Mouse (Mus musculus) brain, embryonic 18.5 days (tissue): Measurements from ENCODE around the gene Gm28048.

Experiments used
- DNase-seq: peaks from one replicate; pipeline ENCODE4 v3.0.0-alpha.2; 2012; ENCODE audit warnings: low read depth, low spot score

The Gm28048 gene

GRCm38 (mm10) chr11:22844754-22845718 lies 136.9 kb downstream of the Gm28048 start:
- DNase-seq, result no peak

GRCm38 (mm10) chr11:22839456-22839855 lies 142.4 kb downstream of the Gm28048 start:
- no peak for DNase-seq

GRCm38 (mm10) chr11:22838361-22838760 lies 143.5 kb downstream of the Gm28048 start:
- no peak for DNase-seq

- no peak for DNase-seq
Observed at GRCm38 (mm10) chr11:22836269-22836668, 145.6 kb downstream of the Gm28048 start.

- no peak for DNase-seq
Observed at GRCm38 (mm10) chr11:22832600-22832999, 149.3 kb downstream of the Gm28048 start.

GRCm38 (mm10) chr11:22831916-22832315 lies 150.0 kb downstream of the Gm28048 start:
- no peak for DNase-seq

DNA sequence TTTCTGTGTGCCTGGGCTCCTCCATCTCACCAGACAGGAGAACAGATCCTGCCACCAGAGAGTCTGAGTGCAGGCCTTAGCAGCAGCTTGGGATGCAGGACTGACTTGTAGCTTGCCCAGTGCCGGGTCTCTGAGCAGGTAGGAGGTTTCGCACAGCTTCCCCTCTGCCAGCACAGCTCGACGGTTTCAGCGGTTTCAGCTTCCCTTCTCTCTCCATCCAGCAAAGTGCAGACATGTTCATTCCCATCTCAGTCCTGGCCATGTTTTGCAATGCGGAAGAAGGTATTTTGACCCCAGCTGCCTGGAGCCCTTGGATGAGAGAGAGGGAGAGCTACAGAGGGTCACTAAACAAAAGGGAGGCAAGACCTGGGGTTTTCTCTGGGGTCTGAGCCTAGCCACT lies 151.2 kb downstream of the Gm28048 start:
- DNase-seq, result no peak

GRCm38 (mm10) chr11:22830179-22830611 lies 151.7 kb downstream of the Gm28048 start:
- no peak for DNase-seq

DNA sequence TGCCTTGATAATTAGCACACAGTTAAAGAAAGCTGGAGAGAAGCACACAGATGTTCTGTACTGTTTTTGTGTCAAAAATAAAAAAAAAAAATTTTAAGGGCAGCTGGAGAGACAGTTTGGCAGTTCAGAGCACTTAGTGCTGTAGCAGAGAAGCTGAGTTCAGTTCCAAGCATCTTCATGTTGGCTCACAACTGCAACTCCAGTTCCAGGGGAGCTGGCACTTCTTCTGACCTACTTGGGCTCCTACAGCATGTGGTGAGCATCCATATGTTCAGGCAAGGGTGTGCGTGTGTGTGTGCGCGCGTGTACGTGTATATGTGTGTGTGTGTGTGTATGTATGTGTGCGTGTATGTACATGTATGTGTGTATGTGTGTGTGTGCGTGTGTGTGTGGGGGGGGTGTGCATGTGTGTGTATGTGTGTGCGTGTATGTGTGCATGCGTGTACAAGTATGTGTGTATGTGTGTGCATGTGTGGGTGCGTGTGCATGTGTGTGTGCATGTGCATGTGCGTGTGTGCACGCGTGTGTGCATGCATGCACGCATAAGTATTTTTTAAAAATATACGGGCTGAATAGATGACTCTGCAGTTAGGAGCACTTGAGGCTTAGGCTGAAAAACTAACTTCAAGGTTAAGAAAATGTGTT lies 152.8 kb downstream of the Gm28048 start:
- no peak for DNase-seq

- no peak for DNase-seq
Observed at GRCm38 (mm10) chr11:22827514-22828080, 154.3 kb downstream of the Gm28048 start.

GRCm38 (mm10) chr11:22826665-22827064 lies 155.2 kb downstream of the Gm28048 start:
- DNase-seq, result no peak

- no peak for DNase-seq
Observed at GRCm38 (mm10) chr11:22826051-22826450, 155.8 kb downstream of the Gm28048 start.

DNA sequence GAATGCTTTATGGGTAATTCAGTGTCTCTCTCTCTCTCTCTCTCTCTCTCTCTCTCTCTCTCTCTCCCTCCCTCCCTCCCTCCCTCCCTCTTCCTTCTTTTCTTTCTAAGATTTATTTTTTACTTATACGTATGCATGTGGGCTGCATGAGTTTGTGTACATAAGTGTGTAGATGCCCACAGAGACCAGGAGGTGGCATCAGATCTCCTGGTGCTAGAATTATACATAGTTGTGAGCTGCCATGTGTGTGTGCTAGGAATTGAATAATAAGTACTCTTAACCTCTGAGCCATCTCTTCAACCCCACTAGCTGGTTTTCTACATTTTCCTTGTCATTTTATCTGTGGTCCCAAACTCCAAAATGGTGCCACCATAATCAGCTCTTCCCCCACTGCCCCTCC lies 156.3 kb downstream of the Gm28048 start:
- DNase-seq, result no peak

GRCm38 (mm10) chr11:22824049-22824705 lies 157.7 kb downstream of the Gm28048 start:
- no peak for DNase-seq

- DNase-seq, result no peak
Observed at GRCm38 (mm10) chr11:22821243-22821642, 160.6 kb downstream of the Gm28048 start.

- no peak for DNase-seq
Observed at GRCm38 (mm10) chr11:22818371-22818770, 163.5 kb downstream of the Gm28048 start.

- DNase-seq, result no peak
Observed at GRCm38 (mm10) chr11:22815877-22816276, 166.0 kb downstream of the Gm28048 start.

DNA sequence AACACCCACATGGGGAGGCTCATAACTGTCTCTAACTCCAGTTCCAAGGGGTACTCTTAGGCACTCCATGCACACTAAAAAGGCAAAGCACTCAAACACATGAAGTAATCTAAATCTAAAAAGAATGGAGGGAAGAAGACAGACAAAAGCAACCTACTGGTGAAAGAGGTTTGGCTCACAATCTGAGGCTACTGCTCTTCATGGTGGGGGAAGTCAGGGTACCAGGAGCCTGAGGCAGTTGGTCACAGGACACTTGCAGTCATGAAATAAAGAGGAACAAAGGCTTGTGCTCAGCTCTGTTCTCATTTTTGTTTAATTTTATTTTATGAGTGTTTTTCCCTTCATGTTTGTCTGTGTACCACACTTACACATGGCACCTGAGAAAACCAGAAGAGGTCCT lies 166.7 kb downstream of the Gm28048 start:
- DNase-seq, result no peak

GRCm38 (mm10) chr11:22813921-22814704 lies 167.8 kb downstream of the Gm28048 start:
- no peak for DNase-seq

- no peak for DNase-seq
Observed at GRCm38 (mm10) chr11:22813427-22813826, 168.5 kb downstream of the Gm28048 start.

DNA sequence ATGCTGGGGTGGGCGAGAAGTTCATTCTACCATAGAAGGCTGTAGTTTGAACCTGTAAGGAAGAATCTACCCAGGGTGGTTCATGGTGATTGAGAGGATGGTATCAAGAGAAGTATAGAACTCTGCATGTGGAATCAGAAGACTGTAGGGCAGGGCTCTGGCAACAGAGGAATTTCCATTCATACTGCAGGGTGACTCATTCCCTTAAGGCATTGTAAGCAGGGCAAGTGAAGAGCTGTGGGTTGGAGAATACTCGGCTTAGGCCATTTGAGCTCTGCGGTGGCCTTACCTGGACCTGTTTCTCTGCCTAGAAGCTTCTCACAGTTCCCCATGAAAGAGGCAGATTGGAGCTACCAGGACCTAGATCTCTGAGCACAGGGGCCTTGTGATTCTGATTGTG lies 170.5 kb downstream of the Gm28048 start:
- DNase-seq, result no peak
